Mouse (Mus musculus) testis, postnatal 14 days (tissue): ENCODE results near the gene Xkrx.
"Not testable (repeated sequence)": the region's sequence is repeated elsewhere in the genome, so short reads cannot be mapped to it uniquely, and the experiment has no call there.

ENCODE experiments used
- DNase-seq: peaks from one replicate; pipeline ENCODE4 v3.0.0; 2021; ENCODE audit warnings: low spot score

Xkrx gene

GRCm38 (mm10) chrX:134162043-134162720, at the start of gene Xkrx:
TSS of gene Xkrx (minus strand) at chrX:134162076.
- DNase-seq, result no peak

DNA sequence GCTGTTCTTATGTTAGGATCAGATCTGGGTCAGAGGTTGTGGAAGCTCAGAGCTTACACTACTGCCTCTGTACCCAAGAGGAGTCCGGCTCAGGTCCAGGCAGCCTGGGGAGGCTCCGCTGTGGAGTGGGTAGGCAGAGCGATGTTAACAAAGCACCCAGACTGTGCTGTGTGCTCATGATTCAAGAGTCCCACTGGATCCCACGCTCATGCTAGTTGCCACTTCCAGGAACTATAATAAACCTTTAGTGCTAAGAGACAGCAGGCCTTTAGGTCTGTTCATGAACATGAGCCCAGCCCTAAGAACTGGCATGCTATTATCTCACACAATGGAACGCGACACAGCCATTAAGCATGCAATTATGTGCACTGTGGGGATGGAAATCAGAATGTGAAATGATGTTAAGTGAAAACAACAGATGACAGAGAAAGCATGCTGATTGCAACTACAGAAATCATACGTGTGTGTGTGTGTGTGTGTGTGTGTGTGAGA, 49.3 kb upstream of the Xkrx start:
- no peak for DNase-seq

GRCm38 (mm10) chrX:134208491-134208890, 46.6 kb upstream of the Xkrx start:
- DNase-seq, result no peak

GRCm38 (mm10) chrX:134187201-134187600, 25.3 kb upstream of the Xkrx start, which contains the start of gene Arl13a:
TSS of gene Arl13a (plus strand) at chrX:134187501.
- not testable (repeated sequence) for DNase-seq

- no peak for DNase-seq
Measured at GRCm38 (mm10) chrX:134174699-134175098, 12.8 kb upstream of the Xkrx start.

DNA sequence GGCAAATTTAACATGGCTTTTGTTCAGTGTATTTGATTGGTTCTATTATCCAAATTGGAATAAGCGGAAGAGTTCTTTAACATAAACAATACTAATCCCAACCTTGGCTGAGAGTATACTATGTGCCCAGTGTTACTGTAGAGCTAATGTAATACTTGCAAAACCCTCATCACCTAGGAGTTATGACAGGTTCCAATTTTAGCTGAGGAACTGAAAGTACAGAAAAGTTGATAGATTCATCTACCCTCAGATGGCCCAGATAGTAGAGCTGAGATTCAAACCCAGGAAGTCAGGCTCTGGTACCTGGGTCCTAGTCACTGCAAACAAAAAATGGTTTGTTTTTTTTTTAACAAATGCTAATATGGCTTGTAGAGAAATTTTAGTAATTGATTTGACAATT, 8.7 kb upstream of the Xkrx start:
- DNase-seq, result no peak

- DNase-seq, result no peak
Measured at GRCm38 (mm10) chrX:134163484-134163883, 1.6 kb upstream of the Xkrx start.

DNA sequence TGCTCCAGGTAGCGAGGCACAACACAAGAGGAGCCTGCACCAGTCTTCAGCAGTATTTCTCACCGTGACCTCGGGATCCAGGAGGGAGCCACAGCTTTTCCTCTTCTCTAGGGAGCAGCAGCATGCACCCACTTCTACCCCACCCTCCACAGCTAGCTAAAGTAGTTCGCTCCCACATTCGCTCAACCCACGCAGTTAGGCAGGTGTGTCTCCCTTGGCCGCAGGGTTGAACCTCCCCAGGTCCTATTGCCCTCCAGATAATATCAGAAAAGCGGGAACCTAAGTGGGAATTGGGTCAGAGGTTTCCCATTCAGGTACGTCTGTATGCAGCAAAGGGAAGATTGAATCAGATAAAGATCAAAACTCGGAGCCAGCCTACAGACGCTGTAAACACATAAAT, 950 bp upstream of the Xkrx start:
- no peak for DNase-seq

- DNase-seq, result no peak
Measured at GRCm38 (mm10) chrX:134160442-134160841, 1.4 kb downstream of the Xkrx start.

- no peak for DNase-seq
Measured at GRCm38 (mm10) chrX:134158151-134158550, 3.7 kb downstream of the Xkrx start.

DNA sequence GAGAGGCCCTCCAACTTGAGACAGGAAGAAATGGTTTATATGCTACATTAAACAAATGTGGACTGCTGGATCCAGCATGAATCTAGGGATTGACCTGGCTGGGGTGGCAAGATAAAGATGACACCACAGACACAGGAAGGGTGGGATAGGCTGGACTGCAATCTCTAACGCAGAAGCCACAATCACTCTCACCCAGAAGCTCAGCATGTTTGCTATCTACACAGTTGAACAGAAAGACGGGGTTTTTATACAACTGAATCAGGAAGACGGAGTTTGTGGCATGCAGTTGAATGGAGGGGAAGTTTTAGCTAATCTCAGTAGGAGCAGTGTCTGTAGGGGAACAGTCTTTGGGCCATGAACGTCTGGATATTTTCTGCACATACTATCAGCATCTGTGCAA, 19.9 kb downstream of the Xkrx start:
- DNase-seq, result no peak

DNA sequence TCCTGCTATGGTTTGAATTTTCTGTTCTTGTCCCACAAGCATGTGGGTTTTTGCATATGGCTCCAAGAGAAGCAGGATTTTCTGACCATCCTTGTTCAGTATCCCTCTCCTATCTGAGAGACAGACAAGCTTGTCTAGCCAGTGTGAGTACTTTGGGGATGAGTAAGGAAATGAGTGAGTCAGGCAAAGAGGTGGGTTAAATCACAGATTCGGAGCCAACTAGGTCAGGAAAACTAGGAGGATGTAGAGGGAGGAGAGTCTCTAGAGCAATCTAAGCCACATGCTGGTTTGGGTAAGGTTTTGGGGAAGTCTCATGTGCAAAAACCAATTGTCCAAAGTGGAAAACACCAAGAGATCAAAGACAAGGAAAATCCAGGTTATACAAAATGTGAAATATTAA, 20.3 kb downstream of the Xkrx start:
- DNase-seq, result no peak

- no peak for DNase-seq
Measured at GRCm38 (mm10) chrX:134140024-134140423, 21.9 kb downstream of the Xkrx start.

- no peak for DNase-seq
Measured at GRCm38 (mm10) chrX:134133821-134134220, 28.1 kb downstream of the Xkrx start.

- DNase-seq, result no peak
Measured at GRCm38 (mm10) chrX:134132295-134132694, 29.6 kb downstream of the Xkrx start.

GRCm38 (mm10) chrX:134128549-134128948, 33.3 kb downstream of the Xkrx start:
- DNase-seq, result no peak

GRCm38 (mm10) chrX:134116417-134116816, 45.5 kb downstream of the Xkrx start:
- no peak for DNase-seq

- no peak for DNase-seq
Measured at GRCm38 (mm10) chrX:134111767-134112166, 50.1 kb downstream of the Xkrx start.

DNA sequence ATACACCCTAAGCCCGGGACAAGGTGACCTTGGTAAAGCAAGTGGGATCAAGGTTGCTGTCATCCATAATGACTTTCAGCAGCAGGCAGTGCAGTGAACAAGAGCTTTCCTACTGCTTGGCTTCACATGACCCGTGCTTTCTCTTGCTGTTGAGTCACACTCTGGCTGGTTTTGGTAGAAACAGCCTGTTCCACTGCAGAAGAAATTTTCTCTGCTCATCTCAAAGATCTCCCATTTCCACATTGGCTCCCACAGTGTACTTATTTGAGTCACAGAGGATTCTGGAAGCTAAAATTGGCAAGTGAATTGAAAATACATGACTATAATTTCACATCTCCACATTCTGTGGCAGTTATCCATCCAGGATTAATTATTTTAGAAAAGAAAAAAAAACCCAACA, 59.2 kb downstream of the Xkrx start:
- no peak for DNase-seq
